Mouse (Mus musculus): ENCODE results near the gene Olfr1046. TPM values are rescaled to one million over a fixed set of nuclear protein-coding genes. Genes with fewer than 3 reads are reported as not detected.
"Not testable (repeated sequence)": the region's sequence is repeated elsewhere in the genome, so short reads cannot be mapped to it uniquely, and the experiment has no call there.

Gene Olfr1046
- not detected in 2 replicates for polyA plus RNA-seq (2012; rRNA removed)

DNA sequence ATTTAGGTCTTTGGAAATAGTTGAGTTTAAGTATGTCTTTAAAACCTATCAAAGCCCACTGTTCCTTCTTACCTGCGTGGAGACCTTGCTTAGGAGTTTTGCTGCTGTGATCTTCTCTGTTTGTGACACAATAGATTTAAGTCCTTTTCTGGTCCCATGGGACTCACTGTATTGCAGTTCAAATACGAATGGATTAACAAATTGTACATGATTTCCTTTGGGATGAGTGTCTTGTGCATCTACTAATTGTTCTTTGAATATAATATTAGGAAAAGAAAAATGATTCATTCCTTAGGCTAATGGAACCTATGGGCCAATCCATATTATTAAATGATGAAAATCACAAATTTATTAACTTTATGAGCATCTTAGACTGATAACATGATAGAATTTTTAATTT is at the start of gene Olfr1046:
Gene Olfr1046, minus strand, starts transcription at position 101 of the 400 bp plus-strand sequence.
- H3K27me3 ChIP-seq (ENCODE audit: control insufficient read depth, insufficient read depth, low read length), result no peaks in the 10 kb centered on the region
- TF ChIP-seq POLR2A (IDR thresholded peaks at IDR 0.05; ENCODE audit: control insufficient read depth, low read depth, low read length), result no peak
- TF ChIP-seq CTCF (IDR thresholded peaks at IDR 0.05; ENCODE audit: control insufficient read depth, insufficient read depth, insufficient replicate concordance, low read depth, low read length), result no peak
- no peak within 1 kb of the TSS for H3K27ac ChIP-seq (ENCODE audit: control insufficient read depth, insufficient read depth, low read depth, low read length)
- no peaks in the 10 kb centered on the region for H3K4me1 ChIP-seq (ENCODE audit: control insufficient read depth, insufficient read depth, low read length)
- H3K36me3 ChIP-seq (ENCODE audit: control insufficient read depth, insufficient read depth, low read length), result no peaks in the 10 kb centered on the region
- no peak within 1 kb of the TSS for H3K4me3 ChIP-seq (ENCODE audit: control insufficient read depth, low read depth, low read length)

DNA sequence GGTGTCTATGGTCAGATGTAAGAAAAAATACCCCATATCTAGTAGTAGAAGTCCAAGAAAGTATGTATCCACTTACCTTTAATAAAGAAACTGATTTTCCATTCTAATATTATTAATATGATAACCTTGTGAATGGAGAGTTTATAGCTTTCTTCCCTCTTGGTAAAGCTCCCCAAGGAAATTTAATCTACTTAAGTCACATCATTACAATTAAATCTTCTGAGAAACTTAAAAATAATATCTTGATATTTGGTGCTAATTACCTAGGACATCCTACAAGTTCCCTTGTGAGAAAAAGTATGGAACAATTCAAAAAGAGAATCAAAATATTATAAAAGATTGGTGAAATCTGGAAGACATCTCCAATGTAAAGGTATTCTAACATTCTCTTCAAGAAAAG is 39.1 kb upstream of the Olfr1046 start, which contains the start of gene Olfr1049:
Gene Olfr1049, minus strand, starts transcription at position 101 of the 400 bp plus-strand sequence.
- not testable (repeated sequence) for H3K4me3 ChIP-seq (ENCODE audit: control insufficient read depth, low read depth, low read length); H3K27me3 ChIP-seq (ENCODE audit: control insufficient read depth, insufficient read depth, low read length); H3K4me1 ChIP-seq (ENCODE audit: control insufficient read depth, insufficient read depth, low read length); H3K36me3 ChIP-seq (ENCODE audit: control insufficient read depth, insufficient read depth, low read length); H3K27ac ChIP-seq (ENCODE audit: control insufficient read depth, insufficient read depth, low read depth, low read length)

DNA sequence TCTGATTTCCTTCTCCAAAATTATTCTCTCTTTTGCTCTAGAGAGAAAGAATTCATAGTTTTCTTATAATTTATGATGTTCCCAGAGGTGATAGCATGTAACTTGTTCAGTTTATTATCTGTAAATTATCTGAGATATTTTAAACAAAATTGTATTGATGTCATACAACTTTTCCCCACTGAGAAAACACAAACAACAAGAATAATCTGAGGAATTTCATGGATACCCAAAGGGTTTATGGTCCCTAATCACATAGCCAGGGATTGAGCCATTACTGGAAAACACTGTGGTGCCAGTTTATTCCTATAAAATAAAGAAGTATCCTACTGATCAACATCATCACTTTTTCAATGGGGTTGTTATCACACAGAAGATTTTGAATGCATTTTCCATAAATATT is 21.1 kb upstream of the Olfr1046 start, which contains the start of gene Olfr1048:
Gene Olfr1048, minus strand, starts transcription at position 101 of the 400 bp plus-strand sequence.
- TF ChIP-seq CTCF (IDR thresholded peaks at IDR 0.05; ENCODE audit: control insufficient read depth, insufficient read depth, insufficient replicate concordance, low read depth, low read length) (no peak), POLR2A (IDR thresholded peaks at IDR 0.05; ENCODE audit: control insufficient read depth, low read depth, low read length) (no peak)
- Histone ChIP-seq H3K4me3 (ENCODE audit: control insufficient read depth, low read depth, low read length) (no peak within 1 kb of the TSS), H3K36me3 (ENCODE audit: control insufficient read depth, insufficient read depth, low read length) (no peaks in the 10 kb centered on the region), H3K4me1 (ENCODE audit: control insufficient read depth, insufficient read depth, low read length) (no peaks in the 10 kb centered on the region), H3K27me3 (ENCODE audit: control insufficient read depth, insufficient read depth, low read length) (no peaks in the 10 kb centered on the region), H3K27ac (ENCODE audit: control insufficient read depth, insufficient read depth, low read depth, low read length) (no peak within 1 kb of the TSS)

DNA sequence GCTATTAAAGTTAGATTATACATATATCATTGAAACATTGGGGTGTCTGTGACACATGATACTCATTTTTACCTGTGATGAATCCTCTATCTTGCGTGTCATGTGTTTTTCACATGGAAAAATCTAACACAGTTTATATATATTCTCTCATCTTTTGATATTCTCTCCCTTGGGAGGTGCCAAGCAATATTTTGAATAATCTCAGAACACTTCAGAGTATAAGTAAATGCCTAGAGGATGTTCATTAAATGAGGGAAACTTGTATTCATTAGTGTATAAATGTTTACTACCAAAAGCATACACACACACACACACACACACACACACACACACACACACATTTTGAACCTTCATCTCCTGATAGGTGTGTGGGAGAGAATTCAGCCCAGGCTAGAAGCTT is 12.2 kb upstream of the Olfr1046 start, which contains the start of gene Olfr1047:
Gene Olfr1047, minus strand, starts transcription at position 101 of the 400 bp plus-strand sequence.
- H3K4me3 ChIP-seq (ENCODE audit: control insufficient read depth, low read depth, low read length), result no peak within 1 kb of the TSS
- H3K27ac ChIP-seq (ENCODE audit: control insufficient read depth, insufficient read depth, low read depth, low read length), result no peak within 1 kb of the TSS
- H3K4me1 ChIP-seq (ENCODE audit: control insufficient read depth, insufficient read depth, low read length), result no peaks in the 10 kb centered on the region
- no peaks in the 10 kb centered on the region for H3K36me3 ChIP-seq (ENCODE audit: control insufficient read depth, insufficient read depth, low read length)
- TF ChIP-seq POLR2A (IDR thresholded peaks at IDR 0.05; ENCODE audit: control insufficient read depth, low read depth, low read length), result no peak
- no peak for TF ChIP-seq CTCF (IDR thresholded peaks at IDR 0.05; ENCODE audit: control insufficient read depth, insufficient read depth, insufficient replicate concordance, low read depth, low read length)
- no peaks in the 10 kb centered on the region for H3K27me3 ChIP-seq (ENCODE audit: control insufficient read depth, insufficient read depth, low read length)

DNA sequence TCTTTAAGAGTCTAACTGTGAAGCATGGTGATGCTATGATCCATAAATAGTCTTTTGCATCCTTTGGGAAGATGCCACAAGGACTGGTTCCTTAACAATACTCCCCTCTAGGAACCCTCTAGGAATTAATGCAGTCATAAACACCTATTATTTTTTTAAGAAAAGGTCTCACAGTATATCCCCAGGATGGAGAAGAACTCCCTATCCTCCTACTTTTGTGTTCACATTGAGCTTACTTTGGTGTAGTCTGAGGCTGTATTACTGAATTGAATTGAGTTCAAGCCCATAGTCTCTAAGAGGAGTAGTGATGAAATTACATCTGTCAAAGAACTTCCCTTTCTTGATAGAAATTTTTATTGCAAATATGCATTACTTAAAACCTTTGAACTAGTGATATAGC is 16.2 kb downstream of the Olfr1046 start, which contains the start of gene Olfr1045:
Gene Olfr1045, minus strand, starts transcription at position 101 of the 400 bp plus-strand sequence.
- no peaks in the 10 kb centered on the region for H3K27me3 ChIP-seq (ENCODE audit: control insufficient read depth, insufficient read depth, low read length)
- TF ChIP-seq POLR2A (IDR thresholded peaks at IDR 0.05; ENCODE audit: control insufficient read depth, low read depth, low read length) (no peak), CTCF (IDR thresholded peaks at IDR 0.05; ENCODE audit: control insufficient read depth, insufficient read depth, insufficient replicate concordance, low read depth, low read length) (no peak)
- H3K4me3 ChIP-seq (ENCODE audit: control insufficient read depth, low read depth, low read length), result no peak within 1 kb of the TSS
- H3K36me3 ChIP-seq (ENCODE audit: control insufficient read depth, insufficient read depth, low read length), result no peaks in the 10 kb centered on the region
- H3K27ac ChIP-seq (ENCODE audit: control insufficient read depth, insufficient read depth, low read depth, low read length), result no peak within 1 kb of the TSS
- no peaks in the 10 kb centered on the region for H3K4me1 ChIP-seq (ENCODE audit: control insufficient read depth, insufficient read depth, low read length)

DNA sequence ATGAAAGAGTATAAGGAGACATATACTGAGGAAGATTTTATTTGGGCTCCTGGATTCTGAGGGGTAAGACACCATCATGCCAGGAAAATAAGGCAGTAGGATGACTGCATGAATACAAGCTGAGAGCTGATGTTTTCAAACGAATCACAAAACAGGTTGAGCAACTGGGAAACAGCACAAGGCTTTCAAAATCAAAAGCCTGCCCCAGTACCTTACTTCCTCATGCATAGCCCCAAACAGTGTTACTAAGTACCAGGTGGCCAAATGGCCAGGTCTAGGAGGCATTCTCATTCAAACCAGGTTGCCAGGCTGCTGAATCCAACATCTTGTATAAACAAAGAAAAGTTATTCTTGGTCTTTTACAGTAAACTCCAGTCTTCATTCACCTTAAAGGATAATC is 23.3 kb downstream of the Olfr1046 start:
- no peak overlapping the region for H3K27ac ChIP-seq (ENCODE audit: control insufficient read depth, insufficient read depth, low read depth, low read length)
- no peaks in the 10 kb centered on the region for H3K4me1 ChIP-seq (ENCODE audit: control insufficient read depth, insufficient read depth, low read length)
- H3K36me3 ChIP-seq (ENCODE audit: control insufficient read depth, insufficient read depth, low read length), result no peaks in the 10 kb centered on the region
- no peak for TF ChIP-seq CTCF (IDR thresholded peaks at IDR 0.05; ENCODE audit: control insufficient read depth, insufficient read depth, insufficient replicate concordance, low read depth, low read length)
- TF ChIP-seq POLR2A (IDR thresholded peaks at IDR 0.05; ENCODE audit: control insufficient read depth, low read depth, low read length), result no peak
- no peaks in the 10 kb centered on the region for H3K27me3 ChIP-seq (ENCODE audit: control insufficient read depth, insufficient read depth, low read length)
- no peak overlapping the region for H3K4me3 ChIP-seq (ENCODE audit: control insufficient read depth, low read depth, low read length)

DNA sequence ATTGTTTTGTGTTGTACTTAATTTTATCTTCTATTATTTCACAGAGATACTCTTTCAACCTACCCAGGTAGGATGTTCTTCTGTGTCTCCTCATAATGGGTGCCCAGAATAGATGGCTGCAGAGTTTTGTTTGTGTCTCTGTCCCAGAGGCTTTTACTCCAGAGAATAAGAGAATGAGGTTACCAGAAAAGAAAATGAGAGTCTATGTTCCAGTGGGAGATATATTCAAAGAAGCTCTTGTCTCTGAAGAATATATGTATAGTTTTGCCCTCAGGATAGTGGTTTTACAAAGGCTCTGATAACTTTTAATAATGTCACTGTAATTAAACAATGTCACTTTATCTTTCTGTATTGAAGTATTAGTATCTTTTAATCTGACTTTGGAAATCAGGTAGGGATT is 33.5 kb downstream of the Olfr1046 start, which contains the start of gene Olfr52:
Gene Olfr52, minus strand, starts transcription at position 101 of the 400 bp plus-strand sequence.
- Histone ChIP-seq H3K36me3 (ENCODE audit: control insufficient read depth, insufficient read depth, low read length) (no peaks in the 10 kb centered on the region), H3K4me3 (ENCODE audit: control insufficient read depth, low read depth, low read length) (no peak within 1 kb of the TSS), H3K4me1 (ENCODE audit: control insufficient read depth, insufficient read depth, low read length) (no peaks in the 10 kb centered on the region), H3K27me3 (ENCODE audit: control insufficient read depth, insufficient read depth, low read length) (no peaks in the 10 kb centered on the region), H3K27ac (ENCODE audit: control insufficient read depth, insufficient read depth, low read depth, low read length) (no peak within 1 kb of the TSS)
- TF ChIP-seq POLR2A (IDR thresholded peaks at IDR 0.05; ENCODE audit: control insufficient read depth, low read depth, low read length) (no peak), CTCF (IDR thresholded peaks at IDR 0.05; ENCODE audit: control insufficient read depth, insufficient read depth, insufficient replicate concordance, low read depth, low read length) (no peak)

DNA sequence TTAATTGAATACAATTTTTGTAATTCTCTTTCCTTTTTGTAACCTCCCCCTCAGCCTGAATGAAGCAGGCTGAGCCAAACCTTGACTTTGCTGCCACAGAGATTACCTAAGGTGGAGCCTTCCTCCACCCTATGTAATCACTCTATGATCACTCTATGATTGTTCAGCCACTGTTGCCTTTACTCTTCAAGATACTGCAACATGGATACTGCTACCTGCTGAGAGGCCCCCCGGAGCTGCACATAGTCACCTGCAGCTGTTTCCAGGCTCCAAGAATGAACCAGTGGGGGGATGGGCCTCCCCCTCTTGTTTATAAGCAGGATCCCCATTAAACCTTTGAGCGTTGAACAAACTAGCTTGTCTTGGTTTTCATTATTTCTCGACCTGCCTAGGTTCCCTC is 39.2 kb downstream of the Olfr1046 start:
- TF ChIP-seq CTCF (IDR thresholded peaks at IDR 0.05; ENCODE audit: control insufficient read depth, insufficient read depth, insufficient replicate concordance, low read depth, low read length), result no peak
- no peak for TF ChIP-seq POLR2A (IDR thresholded peaks at IDR 0.05; ENCODE audit: control insufficient read depth, low read depth, low read length)
- no peaks in the 10 kb centered on the region for H3K4me1 ChIP-seq (ENCODE audit: control insufficient read depth, insufficient read depth, low read length)

More for the DNA sequence above, 39.2 kb downstream of the Olfr1046 start:
- Histone ChIP-seq H3K27ac (ENCODE audit: control insufficient read depth, insufficient read depth, low read depth, low read length) (no peak overlapping the region), H3K4me3 (ENCODE audit: control insufficient read depth, low read depth, low read length) (no peak overlapping the region), H3K36me3 (ENCODE audit: control insufficient read depth, insufficient read depth, low read length) (no peaks in the 10 kb centered on the region), H3K27me3 (ENCODE audit: control insufficient read depth, insufficient read depth, low read length) (no peaks in the 10 kb centered on the region)

Measured in testis, adult 2 months (tissue).